Mouse (Mus musculus) cerebellum, postnatal 14 days (tissue): ENCODE measurements at regions not wholly inside any gene's neighbourhood (a gene's known extent, or its start where the extent isn't known, plus 50 kb on each side); places are given as distances from the start of the nearest gene placed in this dataset.

Experiments
- DNase-seq, 2 experiments: peaks; one replicate each; pipeline ENCODE4 v3.0.0; 2021; ENCODE audit warnings: mixed read lengths in 2 of 2

GRCm38 (mm10) chr7:107281871-107282270 is 72.6 kb downstream of the Rbmxl2 start:
- DNase-seq, result peak in 1 of 2 experiments; percentile 9
